Mouse (Mus musculus): Measurements from ENCODE around the gene Ndufc1.

DNA sequence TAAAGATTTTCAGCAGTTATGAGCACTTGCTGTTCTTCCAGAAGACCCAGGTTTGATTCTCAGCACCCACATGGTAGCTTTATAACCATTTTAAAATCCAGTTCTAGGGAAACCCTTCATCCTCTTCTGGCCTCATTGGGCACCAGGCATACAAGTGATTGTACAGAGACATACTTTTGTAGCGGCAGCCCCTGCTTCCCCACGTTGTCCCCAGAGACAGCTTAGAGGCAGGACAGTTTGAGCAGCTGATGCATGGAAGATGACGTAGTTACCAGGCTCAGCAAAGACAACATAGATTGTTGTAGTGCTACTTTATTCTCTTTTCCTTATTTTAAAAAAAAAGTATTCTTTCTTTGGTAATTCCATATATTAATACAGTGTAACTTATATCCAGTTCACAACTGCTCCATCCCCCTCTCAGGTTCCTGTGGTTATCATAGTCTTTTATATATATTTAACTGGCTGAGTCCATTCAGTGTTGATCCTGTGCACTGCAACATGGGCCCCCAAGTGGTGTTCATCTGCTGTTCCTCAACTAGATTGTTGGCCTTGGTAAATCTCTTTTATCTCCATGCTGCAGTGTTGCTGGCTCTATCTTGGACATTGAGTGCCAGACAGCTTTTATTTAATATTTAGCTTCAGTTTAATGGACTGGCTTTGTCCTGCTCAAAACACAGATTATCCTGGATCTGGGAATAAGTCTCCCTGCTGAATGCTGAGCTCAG is 26.2 kb upstream of the Ndufc1 start:
- no peak for TF ChIP-seq POLR2A (IDR thresholded peaks at IDR 0.05; ENCODE audit: low read depth, low read length)
- no peak for TF ChIP-seq CTCF (IDR thresholded peaks at IDR 0.05; ENCODE audit: extremely low read depth, insufficient read depth, insufficient read length, insufficient replicate concordance)
